Mouse (Mus musculus) naive thymus-derived CD4-positive, alpha-beta T cell, adult 2 months (primary cell): ENCODE data around the gene Hip1r.
"Not testable (repeated sequence)": the region's sequence is repeated elsewhere in the genome, so short reads cannot be mapped to it uniquely, and the experiment has no call there.

Experiments
- DNase-seq: peaks from one replicate; pipeline ENCODE4 v3.0.0-alpha.2; 2011; ENCODE audit warnings: low read depth

The Hip1r gene

DNA sequence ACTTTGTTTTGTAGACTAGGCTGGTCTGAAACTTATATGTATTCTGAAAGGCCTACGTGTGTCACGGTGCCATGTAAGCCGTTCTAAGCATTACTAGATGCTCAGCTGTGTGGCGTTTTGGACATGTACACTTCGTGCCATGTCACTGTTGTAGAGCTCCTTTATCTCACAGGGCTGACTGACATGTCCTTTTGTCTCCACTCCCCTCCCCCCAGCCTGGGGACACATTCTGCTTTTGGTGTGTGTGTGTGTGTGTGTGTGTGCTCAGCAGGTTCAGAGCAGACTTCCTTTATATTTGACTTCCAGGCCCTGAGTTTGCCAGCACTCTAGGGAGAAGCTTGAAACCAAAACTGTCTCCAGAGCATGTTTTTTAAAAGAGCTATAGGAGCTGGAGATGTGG is 63.4 kb downstream of the Hip1r start:
- peak; percentile 80 for DNase-seq

GRCm38 (mm10) chr5:124039602-124040001 is 66.2 kb downstream of the Hip1r start:
- DNase-seq = no peak

DNA sequence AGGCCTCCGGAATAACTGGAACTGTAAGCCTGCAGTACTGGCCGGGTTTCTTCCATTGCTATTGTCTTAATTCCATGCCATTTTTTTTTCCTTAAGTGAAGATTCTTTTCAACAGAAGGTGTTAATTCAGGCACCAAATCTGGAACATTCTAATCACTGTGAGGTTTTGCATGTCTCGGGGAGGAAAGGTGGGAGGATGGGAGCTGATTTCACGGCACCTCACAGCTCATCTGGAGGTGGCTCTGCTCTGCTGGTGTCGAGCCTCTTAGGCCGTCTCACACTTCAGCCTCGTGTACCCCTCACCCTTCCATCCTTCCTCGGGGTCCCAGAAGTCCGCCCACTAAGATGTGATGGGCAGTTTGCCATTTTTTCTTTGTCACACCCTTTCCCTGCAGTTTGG is 67.7 kb downstream of the Hip1r start:
- no peak for DNase-seq

- DNase-seq = no peak
These were observed 70.0 kb downstream of the Hip1r start for GRCm38 (mm10) chr5:124043212-124043978.

GRCm38 (mm10) chr5:124043999-124044398 is 70.6 kb downstream of the Hip1r start:
- DNase-seq = no peak

DNA sequence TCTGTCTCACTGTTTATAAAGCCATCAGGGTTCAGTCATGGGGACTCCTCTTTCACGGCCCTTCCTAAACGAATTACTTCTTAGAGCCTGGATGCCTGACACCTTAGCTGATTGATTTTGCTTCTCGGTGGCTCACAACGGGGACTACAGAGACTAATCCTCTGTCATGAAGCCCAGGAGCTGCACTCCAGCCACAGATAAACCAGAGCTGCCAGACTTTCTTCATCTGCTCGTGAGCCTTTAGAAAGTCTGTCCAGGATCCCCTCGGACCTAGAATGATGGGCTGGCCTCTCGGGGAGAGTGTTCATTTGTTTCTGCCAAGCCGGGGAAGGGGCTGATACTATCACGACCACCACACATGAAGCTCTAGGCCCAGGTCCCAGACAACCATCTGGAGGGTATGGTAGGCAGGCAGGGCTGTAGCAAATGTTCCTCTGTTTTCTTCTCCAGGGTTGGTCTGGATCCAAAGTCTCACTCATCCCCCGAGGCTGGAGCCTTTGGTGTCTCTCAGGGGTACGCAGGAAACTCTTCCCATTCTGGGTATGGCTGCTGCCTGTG is 72.1 kb downstream of the Hip1r start:
- no peak for DNase-seq

- no peak for DNase-seq
These were observed 73.4 kb downstream of the Hip1r start for GRCm38 (mm10) chr5:124046741-124047401.

DNA sequence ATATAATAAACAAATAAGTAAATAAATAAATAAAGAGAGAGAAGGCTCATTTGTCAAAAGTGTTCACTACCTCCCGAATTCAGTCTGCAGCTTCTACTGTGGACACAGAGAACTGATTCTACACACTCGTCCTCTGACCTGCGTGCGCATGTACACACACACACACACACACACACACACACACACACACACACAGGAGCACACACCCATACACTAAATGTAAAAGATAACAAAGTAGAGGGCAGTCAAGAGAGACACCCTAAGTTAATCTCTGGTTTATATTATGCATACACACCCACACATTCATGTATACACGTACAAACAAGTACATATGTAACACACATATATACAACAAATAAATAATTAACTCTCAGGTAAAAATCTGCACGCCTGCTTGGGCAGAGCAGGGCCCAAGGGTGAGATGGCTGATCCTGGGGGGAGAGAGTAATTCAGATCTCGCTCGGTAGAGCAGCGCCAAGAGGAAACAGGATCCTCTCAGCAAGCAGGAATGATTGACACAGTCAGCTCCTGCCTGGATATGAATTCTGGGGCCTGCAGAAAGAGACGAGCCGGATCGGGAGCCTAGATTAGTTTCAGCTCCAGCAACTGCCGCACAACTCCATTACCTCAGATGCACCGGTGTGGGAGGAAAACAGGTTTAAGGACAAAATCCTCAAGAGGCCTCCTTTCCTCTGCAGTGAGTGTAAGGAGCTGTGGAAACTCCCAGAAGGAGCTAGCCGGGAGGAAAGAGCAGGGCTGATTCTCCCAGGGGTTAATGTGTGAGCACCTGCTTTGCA is 76.0 kb downstream of the Hip1r start:
- no peak for DNase-seq

DNA sequence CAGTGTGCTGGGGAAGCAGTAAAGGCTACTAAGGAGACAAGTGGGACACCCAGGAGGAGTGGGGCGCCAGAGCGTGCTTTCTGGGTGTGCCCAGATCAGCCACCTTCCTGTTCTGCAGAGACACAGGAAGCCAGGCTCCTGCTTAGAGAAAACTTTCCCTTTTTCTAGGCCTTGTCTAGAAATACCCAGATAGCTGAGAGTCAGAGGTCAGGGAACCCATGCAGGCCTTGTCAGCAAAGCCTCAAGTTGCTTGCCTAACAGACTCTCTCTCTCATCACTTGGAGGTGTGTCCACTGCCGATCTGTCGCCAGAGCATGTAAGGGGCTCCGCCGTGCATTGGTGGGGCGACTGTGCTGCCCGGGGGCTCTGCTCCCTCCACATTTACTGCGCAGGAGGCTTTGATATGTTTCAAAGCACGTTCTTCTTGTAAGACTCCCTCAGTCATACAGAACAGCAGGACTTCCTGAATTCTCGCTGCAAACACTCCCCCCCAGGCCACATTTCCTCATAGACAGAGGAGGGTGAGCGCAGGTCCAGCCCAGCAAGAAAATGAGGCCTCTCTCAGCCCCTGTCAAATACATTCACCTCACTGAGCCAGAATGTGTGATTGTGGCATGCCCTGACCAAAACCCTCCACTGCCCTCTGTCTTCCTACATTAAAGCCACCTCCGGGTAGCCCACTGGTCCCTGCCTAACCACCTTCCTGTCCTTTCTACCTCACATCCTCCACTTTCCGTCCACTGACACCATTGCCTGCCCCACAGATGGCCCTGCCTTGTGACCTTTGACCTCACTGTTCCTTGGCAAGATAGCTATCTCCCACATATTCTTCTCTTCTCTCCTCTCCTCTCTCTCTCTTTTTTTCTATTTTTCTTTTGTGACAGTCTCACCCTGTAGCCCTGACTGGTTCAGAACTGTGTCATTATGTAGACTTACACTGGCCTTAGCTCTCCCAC is 76.9 kb downstream of the Hip1r start:
- peak; percentile 68 for DNase-seq

DNA sequence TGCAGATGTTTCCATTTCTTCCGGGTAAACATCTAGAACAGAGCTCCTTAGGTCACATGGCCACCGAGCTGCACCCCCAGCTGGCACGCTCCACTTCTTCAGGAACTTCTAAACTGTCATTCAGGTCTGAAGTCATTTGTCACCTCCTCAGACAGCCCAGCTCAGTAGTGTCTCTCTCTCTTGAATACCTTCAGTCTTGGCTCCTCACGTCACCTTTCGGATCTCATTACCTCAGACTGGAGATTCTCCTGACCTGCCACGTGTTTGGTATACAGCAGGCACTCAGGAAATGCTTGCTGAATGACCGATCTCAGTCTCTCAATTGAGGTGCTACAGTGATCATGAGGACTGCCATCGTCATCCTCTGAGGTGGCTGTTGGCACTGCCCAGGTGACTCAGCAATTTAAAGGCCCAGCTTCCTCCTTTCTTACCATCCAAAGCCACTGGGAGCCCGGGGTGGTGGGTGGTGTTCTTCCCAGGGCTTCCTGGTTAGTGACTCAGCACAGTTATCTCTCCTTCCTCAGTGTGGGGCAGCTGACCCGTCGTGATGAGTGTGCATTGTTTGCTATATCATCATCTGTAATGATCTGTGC is 78.6 kb downstream of the Hip1r start:
- peak; percentile 69 for DNase-seq

GRCm38 (mm10) chr5:124052641-124053040 is 79.2 kb downstream of the Hip1r start:
- not testable (repeated sequence) for DNase-seq
